Mouse (Mus musculus): ENCODE measurements around the gene Trub2. TPM values are rescaled to one million over a fixed set of nuclear protein-coding genes. Genes with fewer than 3 reads are reported as not detected.

Gene Trub2
- polyA plus RNA-seq, 1 experiment = 46.6 TPM

- Histone ChIP-seq H3K36me3 (ENCODE audit: control insufficient read depth, insufficient read depth) (no peaks in the 10 kb centered on the region), H3K27me3 (ENCODE audit: control insufficient read depth, insufficient read depth, insufficient read length) (no peaks in the 10 kb centered on the region), H3K79me2 (ENCODE audit: control insufficient read depth, insufficient read depth) (no peaks in the 10 kb centered on the region), H3K4me3 (no peak overlapping the region), H3K4me2 (ENCODE audit: low read depth) (no peak overlapping the region), H3ac (ENCODE audit: control insufficient read depth, insufficient read length) (no peak overlapping the region)
- TF ChIP-seq POLR2A (IDR thresholded peaks at IDR 0.05; ENCODE audit: insufficient read length, low read depth) (no peak), CEBPB (IDR thresholded peaks at IDR 0.05; ENCODE audit: insufficient read depth, poor library complexity, severe bottlenecking) (no peak), E2F4 (IDR thresholded peaks at IDR 0.05; ENCODE audit: insufficient read depth) (no peak), REST (IDR thresholded peaks at IDR 0.05; ENCODE audit: insufficient read depth, insufficient read length) (no peak), MYOG (IDR thresholded peaks at IDR 0.05; ENCODE audit: control insufficient read depth in 1 of 3, insufficient read depth in 1 of 3, insufficient read length in 2 of 3, low read depth in 2 of 3) (no peak), TCF3 (IDR thresholded peaks at IDR 0.05; ENCODE audit: insufficient read length, low read depth) (no peak), MYOD1 (IDR thresholded peaks at IDR 0.05; ENCODE audit: control insufficient read depth in 1 of 3, insufficient read length in 2 of 3, low read depth in 2 of 3) (no peak), SRF (IDR thresholded peaks at IDR 0.05; ENCODE audit: control insufficient read depth, insufficient read length, low read depth) (no peak), USF1 (IDR thresholded peaks at IDR 0.05; ENCODE audit: low read depth) (no peak), TCF12 (IDR thresholded peaks at IDR 0.05; ENCODE audit: insufficient read depth, poor library complexity, severe bottlenecking) (no peak), POLR2AphosphoS2 (IDR thresholded peaks at IDR 0.05; ENCODE audit: insufficient read length, low read depth) (no peak), MAX (IDR thresholded peaks at IDR 0.05; ENCODE audit: low read depth) (no peak)
These were observed 31.1 kb upstream of the Trub2 start for GRCm38 (mm10) chr2:29819363-29819762.

DNA sequence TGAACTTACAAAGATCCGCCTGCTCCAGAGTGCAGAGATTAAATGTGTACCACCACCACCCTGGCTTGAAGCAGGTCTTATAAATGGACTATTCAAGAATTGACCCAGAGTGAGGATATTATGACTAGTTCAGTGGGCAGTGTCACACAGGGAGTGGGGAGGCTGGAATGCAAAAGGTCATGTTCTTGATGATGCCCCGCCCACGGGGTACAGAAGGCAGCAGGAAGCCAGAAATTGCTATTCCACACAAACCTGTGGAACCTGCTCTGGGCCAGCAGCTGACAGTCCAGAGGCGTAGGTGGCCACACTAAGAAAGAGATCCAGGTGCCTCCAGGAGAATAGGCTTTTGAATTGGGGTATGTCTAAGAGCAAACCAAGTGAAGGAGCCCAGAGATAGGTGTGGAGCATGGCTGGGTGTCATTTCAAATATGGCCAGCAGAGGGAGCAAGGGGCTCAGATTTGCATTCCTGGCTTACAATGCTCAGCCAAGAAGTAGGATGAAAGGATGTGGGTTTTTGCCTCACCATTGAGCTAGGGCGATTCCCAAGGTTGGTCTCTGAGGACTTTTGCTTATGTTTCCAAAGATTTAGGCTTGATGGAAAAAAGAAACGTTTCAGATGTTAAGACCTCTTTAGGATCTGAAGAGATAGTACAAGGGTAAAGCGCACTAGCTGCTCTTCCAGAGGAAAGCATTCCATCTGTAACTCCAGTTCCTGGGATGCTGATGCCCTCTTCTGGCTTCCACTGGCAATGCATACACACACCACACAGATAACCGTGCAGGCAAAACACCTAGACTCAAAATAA lies 29.3 kb upstream of the Trub2 start:
- peaks cover 10% of the 10 kb centered on the region for H3K36me3 ChIP-seq (ENCODE audit: control insufficient read depth, insufficient read depth)
- no peak overlapping the region for H3ac ChIP-seq (ENCODE audit: control insufficient read depth, insufficient read length)
- H3K4me2 ChIP-seq (ENCODE audit: low read depth) = no peak overlapping the region
- no peaks in the 10 kb centered on the region for H3K79me2 ChIP-seq (ENCODE audit: control insufficient read depth, insufficient read depth)
- H3K27me3 ChIP-seq (ENCODE audit: control insufficient read depth, insufficient read depth, insufficient read length) = no peaks in the 10 kb centered on the region
- no peak overlapping the region for H3K4me3 ChIP-seq
- TF ChIP-seq TCF12 (IDR thresholded peaks at IDR 0.05; ENCODE audit: insufficient read depth, poor library complexity, severe bottlenecking) (no peak), E2F4 (IDR thresholded peaks at IDR 0.05; ENCODE audit: insufficient read depth) (no peak), CEBPB (IDR thresholded peaks at IDR 0.05; ENCODE audit: insufficient read depth, poor library complexity, severe bottlenecking) (no peak), TCF3 (IDR thresholded peaks at IDR 0.05; ENCODE audit: insufficient read length, low read depth) (no peak), USF1 (IDR thresholded peaks at IDR 0.05; ENCODE audit: low read depth) (no peak), POLR2A (IDR thresholded peaks at IDR 0.05; ENCODE audit: insufficient read length, low read depth) (no peak), MYOG (IDR thresholded peaks at IDR 0.05; ENCODE audit: control insufficient read depth in 1 of 3, insufficient read depth in 1 of 3, insufficient read length in 2 of 3, low read depth in 2 of 3) (no peak), MYOD1 (IDR thresholded peaks at IDR 0.05; ENCODE audit: control insufficient read depth in 1 of 3, insufficient read length in 2 of 3, low read depth in 2 of 3) (no peak), POLR2AphosphoS2 (IDR thresholded peaks at IDR 0.05; ENCODE audit: insufficient read length, low read depth) (no peak), MAX (IDR thresholded peaks at IDR 0.05; ENCODE audit: low read depth) (no peak), REST (IDR thresholded peaks at IDR 0.05; ENCODE audit: insufficient read depth, insufficient read length) (no peak)

- Histone ChIP-seq H3K36me3 (ENCODE audit: control insufficient read depth, insufficient read depth) (peaks cover 10% of the 10 kb centered on the region), H3ac (ENCODE audit: control insufficient read depth, insufficient read length) (no peak overlapping the region), H3K79me2 (ENCODE audit: control insufficient read depth, insufficient read depth) (no peaks in the 10 kb centered on the region), H3K27me3 (ENCODE audit: control insufficient read depth, insufficient read depth, insufficient read length) (no peaks in the 10 kb centered on the region), H3K4me2 (ENCODE audit: low read depth) (no peak overlapping the region), H3K4me3 (no peak overlapping the region)
- TF ChIP-seq MAX (IDR thresholded peaks at IDR 0.05; ENCODE audit: low read depth) (no peak), E2F4 (IDR thresholded peaks at IDR 0.05; ENCODE audit: insufficient read depth) (no peak)
These were observed 27.5 kb upstream of the Trub2 start for GRCm38 (mm10) chr2:29815678-29816371.

DNA sequence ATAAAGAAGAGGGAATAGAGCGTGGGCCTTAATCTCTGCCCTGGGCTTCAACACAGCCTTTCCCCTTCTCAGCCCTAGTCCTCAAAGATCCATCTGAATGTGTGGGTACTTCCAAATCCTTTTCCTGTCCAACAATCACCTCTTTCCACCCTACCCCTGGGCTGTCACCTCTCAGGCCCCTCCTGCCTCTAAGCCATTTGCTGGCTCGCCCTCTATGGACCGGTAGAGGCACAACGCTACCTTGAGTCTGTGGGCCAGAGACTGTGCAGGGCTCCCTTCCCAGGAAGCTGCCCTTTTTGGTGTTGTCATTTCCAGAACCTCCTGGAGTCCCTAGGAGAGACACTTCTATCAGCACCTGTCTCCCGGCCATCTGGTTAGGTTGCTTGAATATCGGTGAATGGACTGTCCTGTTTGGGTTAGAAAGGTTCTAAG lies 15.1 kb upstream of the Trub2 start:
- Histone ChIP-seq H3K4me2 (ENCODE audit: low read depth) (peak overlapping the region; percentile 84), H3K36me3 (ENCODE audit: control insufficient read depth, insufficient read depth) (peaks cover 11% of the 10 kb centered on the region), H3K4me3 (peak overlapping the region; percentile 37), H3K27me3 (ENCODE audit: control insufficient read depth, insufficient read depth, insufficient read length) (no peaks in the 10 kb centered on the region), H3K79me2 (ENCODE audit: control insufficient read depth, insufficient read depth) (no peaks in the 10 kb centered on the region), H3ac (ENCODE audit: control insufficient read depth, insufficient read length) (peak overlapping the region; percentile 38)
- TF ChIP-seq E2F4 (IDR thresholded peaks at IDR 0.05; ENCODE audit: insufficient read depth) = no peak
- no peak for TF ChIP-seq SRF (IDR thresholded peaks at IDR 0.05; ENCODE audit: control insufficient read depth, insufficient read length, low read depth)
- TF ChIP-seq TCF12 (IDR thresholded peaks at IDR 0.05; ENCODE audit: insufficient read depth, poor library complexity, severe bottlenecking) = no peak
- no peak for TF ChIP-seq MYOD1 (IDR thresholded peaks at IDR 0.05; ENCODE audit: control insufficient read depth in 1 of 3, insufficient read length in 2 of 3, low read depth in 2 of 3)
- TF ChIP-seq REST (IDR thresholded peaks at IDR 0.05; ENCODE audit: insufficient read depth, insufficient read length) = no peak
- no peak for TF ChIP-seq POLR2A (IDR thresholded peaks at IDR 0.05; ENCODE audit: insufficient read length, low read depth)
- TF ChIP-seq MYOG (IDR thresholded peaks at IDR 0.05; ENCODE audit: control insufficient read depth in 1 of 3, insufficient read depth in 1 of 3, insufficient read length in 2 of 3, low read depth in 2 of 3) = no peak
- TF ChIP-seq CEBPB (IDR thresholded peaks at IDR 0.05; ENCODE audit: insufficient read depth, poor library complexity, severe bottlenecking) = no peak
- TF ChIP-seq POLR2AphosphoS2 (IDR thresholded peaks at IDR 0.05; ENCODE audit: insufficient read length, low read depth) = no peak
